Mouse (Mus musculus) urinary bladder, postnatal 10 days (tissue): ENCODE measurements around the gene Il31ra.
A peak's percentile ranks its signal among the peaks of the same experiment; 100 is the strongest.

Experiments
- DNase-seq: peaks from one replicate; pipeline ENCODE4 v3.0.0; 2022; ENCODE audit warnings: low spot score

The Il31ra gene

DNA sequence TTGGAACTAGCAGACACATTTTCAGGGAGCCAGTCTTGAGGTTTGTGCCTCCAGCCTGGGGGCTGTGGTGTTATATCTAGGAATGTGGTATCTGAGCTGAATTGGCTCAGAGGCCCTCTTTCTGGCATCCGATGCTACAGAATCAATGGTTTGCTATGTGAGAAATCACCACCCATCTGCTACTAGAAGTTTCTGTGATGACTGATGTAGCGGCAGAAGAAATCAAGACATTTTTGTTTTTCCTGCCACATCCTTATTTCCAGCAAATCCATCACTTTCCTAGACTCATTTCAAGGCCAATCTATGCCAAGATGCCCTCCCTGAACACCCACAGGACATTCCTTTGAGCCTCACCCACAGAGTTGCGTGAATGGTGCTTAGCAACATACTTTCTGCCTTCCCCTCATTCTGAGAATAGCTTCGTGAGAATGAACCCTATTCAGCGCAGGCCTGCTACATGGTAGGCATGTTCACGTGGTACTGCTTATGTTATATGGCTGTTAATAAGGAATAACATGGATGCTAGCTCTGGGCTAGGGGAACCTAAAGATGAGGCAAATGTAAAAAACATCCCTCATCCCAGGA, 33.5 kb downstream of the Il31ra start:
- no peak for DNase-seq

DNA sequence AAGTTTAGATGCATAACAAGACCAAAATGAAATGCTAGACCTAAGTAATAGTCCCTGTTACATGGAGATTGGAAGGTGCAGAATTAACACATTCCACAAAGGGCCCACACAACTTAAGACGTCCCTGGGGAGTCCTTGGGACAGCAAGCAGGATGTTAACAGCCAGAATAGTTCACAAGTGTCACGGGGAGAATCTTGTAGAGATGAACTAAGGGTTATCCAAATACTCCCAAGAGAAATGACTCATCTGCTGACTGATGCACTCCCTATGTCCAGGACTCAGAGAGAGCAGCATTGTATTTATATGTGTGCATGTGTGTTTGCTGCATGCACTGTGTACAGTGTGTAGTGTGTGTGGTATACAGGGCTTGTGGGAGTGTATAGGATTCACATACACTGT, 37.7 kb downstream of the Il31ra start:
- no peak for DNase-seq

DNA sequence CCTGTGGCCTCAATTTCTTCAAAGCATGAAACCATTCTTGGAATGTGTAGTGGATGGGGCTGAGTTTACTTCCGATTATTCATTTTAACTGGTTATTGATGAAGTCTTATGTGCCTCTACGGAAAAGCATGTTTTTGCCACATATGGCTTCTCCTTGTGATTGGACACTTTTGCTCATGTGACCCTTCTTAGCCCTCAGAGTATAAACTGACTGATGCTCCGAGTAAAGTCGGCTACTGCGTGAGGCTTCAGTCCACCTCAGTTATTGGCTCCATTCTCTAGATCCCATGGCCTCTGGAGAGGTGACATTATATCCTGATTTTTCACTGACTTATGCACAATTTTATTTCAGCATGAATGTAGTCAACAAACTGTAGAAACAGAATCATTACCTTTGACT, 40.9 kb downstream of the Il31ra start:
- no peak for DNase-seq

DNA sequence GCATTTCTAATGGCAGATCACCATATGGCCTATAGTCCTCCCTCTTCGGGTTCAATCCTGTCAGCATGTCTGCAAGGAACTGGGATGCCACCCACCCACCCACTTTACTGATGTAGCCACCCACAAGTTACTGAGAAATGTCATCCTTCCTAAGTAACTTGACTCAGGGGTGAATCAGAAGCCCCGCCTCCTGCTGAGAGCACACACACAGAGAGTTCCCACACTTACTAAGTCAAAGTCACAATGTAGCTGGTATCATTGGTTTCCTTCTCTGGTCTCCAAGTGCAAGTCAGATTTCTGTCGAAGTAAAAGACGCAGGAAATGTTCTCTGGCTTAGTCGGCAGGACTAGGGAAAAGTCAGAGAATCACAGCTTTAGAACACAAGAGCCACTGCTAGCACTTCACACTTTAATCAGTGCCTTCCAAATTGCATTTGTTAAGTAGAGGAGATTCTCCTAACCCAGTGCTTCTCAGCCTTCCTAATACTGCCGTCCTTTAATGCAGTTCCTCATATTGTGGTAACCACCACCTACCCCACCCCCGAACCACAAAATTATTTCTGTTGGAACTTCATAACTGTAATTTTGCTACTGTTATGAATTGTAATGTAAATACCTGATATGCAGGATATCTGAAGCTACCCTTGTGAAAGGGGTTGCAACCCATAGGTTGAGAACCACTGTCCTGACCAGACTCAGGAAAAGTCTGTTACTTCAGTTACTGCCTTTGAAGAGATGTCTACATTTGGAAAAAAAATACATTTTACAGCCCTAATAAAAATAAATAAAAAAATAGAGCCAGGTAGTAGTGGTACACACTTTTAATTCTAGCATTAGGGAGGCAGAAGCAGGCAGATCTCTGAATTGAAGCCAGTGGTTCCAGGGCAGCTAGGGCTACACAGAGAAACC, 42.3 kb downstream of the Il31ra start:
- no peak for DNase-seq

DNA sequence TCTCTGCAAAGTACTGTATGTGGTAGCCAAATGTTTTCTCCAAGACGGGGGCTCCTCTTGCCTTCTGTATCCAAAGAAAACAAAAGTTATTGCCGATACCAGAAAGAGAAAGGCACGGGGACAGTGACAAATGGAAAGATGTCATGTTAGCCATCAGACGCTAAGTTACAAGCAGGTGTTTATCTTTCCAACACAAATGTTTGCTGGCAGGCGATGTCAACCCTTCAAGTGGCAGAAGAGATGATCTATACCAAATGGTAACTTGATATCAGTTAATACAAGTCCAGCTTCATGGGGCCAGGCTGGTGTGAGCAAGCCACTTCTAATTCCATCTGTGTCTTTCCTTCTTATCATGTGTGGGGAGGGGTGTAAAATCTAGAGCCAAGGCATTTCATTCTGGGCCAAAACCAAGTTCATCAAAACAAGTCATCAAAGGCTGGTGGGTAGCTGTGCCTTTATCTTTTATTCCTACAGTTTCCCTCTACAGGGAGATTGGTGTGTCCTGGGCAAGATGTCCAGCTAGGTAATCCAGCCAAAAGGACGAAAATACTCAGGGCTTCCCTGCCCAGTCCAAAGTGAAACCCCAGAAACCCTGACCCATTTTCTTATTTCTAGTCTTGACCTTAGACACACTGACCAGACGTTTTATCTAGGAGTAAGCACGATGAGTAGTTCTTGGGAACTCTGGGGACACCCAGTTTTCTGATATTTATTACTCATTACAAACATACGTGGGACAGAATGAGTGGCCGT, 52.8 kb downstream of the Il31ra start:
- no peak for DNase-seq

DNA sequence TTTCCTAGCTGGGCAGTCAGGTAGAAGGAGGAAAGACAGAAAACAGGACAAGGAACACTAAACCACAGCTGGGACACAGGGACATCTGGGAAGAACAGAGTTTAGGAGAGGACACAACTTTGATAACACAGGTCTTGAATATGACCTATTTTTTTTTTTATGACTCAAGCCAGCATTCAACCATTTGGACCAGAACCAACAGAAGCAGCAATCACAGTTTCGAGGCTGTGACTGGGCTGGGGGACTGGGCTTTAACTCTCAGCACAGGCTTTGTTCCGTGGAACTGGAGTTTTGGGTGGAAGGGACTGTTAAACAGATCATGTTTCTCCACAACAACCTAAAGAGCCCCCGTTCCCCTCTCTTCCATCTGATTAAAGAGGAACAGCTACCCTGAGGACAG, 53.5 kb downstream of the Il31ra start:
- DNase-seq: no peak

DNA sequence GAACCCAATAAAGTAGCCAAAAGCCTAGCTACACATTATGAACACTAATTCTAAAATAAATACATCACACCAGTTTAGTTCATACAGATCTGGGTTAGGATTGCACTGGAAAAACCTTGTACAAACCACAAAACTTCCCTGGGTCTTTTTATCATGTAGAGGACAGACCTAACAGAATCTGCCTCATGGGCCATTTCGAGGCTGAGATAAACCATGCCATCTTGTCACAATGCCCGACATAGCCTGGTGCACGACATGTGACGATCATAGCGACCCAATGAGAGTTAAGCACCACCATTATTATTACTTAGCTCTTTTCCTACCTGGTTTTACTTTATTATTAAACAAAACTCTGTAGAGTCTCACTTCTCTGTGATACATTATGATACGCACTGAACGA, 57.1 kb downstream of the Il31ra start:
- DNase-seq: no peak

DNA sequence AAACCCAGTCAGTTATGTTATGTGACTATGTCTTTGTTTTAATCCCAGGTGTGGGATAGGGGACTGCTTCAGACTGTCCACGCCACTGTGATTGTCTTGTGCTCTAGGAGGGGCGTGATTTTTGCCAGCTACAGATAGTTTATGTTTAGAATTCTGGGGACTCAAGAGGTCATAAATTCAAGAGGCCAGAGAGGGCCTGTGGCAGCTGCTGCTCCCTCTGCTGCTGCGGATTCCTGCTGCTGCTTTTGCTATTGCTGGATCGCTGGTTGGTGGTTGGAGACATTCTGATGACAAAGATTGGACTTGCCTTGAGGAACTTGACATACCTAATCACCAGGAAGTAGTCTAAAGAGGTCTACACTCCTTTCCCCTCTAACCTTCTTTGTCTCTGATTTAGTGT, 57.5 kb downstream of the Il31ra start:
- no peak for DNase-seq

DNA sequence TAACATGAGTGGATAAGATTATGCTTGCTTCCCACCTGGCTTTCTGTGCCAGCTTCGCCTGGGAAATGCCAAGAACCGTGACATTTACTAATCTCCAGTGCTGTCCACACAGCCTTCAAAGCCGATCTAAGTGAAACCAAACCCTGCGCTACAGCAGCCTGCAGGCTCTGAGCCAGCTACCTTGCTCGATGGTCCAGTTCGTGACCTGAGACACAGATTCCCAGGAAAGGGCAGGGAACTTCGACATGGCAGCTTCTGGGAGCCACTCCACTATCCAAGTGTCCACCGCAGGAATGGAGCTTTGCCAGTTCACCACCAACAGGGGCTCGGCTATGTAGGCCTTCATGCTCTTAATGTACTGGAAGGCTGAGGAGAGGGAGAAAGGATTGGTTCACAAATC, 60.6 kb downstream of the Il31ra start:
- DNase-seq: no peak

DNA sequence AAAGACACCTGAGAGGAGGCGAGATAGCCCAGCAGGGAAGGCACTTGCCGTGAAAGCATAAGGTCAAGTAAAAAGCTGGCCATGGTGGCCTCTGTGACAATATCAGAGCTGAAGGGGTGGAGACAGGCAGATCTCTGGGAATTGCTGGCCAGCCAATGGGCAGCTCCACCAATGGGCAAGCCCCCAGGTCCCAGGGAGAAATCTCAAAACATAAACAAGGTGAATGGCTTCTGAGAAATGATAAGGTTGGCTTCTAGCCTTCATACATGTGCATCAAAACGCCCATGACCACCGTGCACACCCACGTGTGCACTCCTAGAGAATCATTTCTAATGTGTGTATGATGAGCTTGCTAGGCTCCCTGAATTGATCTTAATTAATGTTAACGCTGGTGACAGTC, 61.9 kb downstream of the Il31ra start:
- no peak for DNase-seq

DNA sequence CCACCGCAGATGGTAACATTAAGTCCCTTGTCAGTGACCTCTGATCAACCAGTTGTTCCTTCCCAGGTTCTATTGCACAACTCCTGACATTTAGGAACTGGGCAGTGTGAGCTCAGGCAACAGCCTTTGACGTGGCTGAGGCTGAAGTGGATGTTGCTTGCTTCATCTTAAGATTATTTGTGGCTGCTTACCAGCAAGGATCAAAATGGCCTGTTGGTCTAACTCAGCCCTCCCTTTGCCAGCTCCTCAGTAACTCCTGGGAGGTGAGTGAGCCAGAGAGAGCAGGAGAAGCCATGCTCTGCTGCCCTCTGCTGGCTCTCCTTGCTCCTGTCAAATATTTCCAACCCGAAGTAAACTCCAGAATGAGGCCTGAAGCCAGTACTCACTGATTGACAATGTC, 64.3 kb downstream of the Il31ra start:
- peak; percentile 29 for DNase-seq

DNA sequence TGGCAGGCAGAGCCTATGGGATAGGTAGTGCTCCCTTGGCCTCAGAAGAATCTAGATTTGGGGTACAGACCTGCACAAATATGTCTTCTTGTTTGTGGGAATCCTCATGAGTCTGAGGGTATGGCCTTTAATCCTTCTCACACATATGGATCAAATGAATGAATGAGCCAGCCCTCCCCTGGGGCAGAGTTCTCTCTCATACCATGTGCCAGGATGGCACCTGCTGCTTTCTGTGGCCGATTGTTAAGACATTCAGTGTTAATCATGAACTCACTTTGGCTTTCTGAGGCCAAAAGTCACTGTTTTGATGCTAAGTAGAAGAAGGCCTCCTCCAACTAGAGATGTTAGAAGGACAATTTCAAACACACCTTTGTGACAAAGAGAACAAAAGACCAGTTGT, 67.0 kb downstream of the Il31ra start:
- DNase-seq: no peak

DNA sequence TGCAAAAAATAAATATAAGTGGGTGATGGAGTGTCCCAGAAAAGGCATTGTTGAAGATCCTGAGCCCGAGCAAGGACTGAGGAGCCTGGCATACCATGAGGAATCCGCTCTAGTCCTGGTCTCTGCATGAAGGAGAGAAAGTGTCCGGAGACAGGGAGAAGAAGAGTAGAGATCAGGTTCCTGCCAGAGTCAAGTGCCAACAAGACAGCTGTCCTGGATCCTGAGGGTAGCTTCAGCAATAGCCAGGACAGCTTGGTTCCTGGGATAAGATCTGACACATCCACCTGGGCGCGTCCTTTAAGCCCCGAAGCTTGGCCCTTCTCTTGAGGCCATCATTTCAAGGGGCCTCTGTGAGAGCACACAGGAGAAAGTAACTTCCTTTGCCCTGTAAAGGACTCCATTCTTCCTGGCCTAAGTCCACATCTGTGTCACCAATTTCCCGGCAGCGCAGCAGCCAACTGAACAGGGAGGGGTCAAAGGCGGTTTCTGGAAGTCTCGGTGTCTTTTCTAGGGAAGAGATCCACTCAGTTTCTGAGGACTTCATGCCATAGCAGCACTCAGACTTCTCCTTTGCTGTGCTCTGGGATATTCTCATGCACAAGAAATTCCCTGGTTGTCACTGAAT, 70.7 kb downstream of the Il31ra start:
- DNase-seq: no peak

DNA sequence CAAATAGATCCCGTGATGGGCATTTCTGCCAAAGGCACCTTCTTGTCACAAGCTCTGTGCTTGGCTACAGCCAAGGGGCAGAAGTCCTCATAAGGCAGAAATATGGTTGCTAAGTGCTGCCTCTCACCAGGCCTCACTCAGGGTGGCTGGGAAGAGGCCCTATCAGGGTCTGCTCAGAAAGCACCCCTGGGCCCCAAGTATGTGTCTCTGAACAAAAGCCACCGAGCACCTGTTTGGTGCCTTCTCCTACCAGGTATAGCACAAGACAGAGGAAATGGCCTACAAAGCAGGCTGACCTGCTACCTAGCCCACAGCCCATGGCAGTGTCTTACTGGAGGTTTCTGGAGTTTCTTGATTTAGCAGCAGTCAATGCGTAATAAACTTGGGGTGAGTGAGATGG, 71.3 kb downstream of the Il31ra start:
- no peak for DNase-seq

DNA sequence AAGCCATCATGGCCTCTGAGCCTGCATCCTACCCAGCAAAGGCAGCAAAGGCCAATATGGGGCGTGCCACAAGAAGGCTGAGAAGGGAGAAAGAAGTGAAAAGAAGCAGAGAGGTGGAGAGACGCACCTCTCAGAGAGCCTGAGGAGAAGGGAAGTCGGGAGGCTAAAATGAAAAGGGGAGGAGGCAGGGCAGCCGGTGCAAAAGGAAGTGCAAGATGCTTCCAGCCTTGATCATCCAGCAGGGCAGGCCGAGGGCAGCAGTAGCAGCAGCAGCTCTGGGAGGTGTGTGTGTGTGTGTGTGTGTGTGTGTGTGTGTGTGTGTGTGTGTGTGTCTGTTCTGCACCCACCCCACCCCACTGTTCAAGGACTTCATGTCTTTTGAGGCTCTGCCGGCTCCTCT, 71.9 kb downstream of the Il31ra start:
- no peak for DNase-seq

DNA sequence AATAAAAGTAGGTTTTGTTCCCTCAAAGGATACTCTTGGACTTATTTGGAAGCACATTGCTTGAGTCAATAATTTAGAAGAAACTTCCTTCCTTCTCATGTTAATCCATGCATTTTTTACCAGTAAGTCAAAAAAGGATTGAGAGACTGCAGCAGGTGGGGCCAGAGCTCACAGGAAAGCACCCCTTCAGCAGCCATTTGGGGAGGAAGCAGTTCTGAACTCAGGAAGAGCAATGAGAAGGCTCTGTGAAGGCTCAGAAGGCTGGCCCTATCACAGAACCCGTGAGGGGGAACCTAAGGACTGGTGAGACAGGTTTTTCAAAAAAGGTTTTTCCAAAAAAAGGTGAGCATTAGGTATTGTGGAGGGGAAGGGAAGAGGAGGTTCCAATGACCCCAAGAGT, 79.6 kb downstream of the Il31ra start:
- no peak for DNase-seq

DNA sequence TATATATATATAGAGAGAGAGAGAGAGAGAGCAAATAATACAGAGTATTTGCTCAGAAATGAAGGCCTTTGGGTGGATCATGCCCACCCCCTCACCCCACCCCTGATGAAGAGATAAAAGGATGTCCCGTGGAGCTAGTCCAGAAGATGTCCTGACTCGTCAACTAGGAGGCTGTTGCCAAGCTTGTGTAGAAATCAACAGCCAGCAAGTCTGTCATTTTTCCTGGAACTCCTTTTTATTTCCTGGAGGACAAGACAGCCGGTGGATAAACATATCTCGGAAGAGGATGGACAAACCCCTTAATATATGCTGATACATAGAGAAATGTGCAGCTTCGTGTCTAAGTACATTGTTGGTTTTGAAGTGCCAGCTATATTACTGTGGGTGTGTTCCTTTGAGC, 81.3 kb downstream of the Il31ra start:
- DNase-seq: no peak

DNA sequence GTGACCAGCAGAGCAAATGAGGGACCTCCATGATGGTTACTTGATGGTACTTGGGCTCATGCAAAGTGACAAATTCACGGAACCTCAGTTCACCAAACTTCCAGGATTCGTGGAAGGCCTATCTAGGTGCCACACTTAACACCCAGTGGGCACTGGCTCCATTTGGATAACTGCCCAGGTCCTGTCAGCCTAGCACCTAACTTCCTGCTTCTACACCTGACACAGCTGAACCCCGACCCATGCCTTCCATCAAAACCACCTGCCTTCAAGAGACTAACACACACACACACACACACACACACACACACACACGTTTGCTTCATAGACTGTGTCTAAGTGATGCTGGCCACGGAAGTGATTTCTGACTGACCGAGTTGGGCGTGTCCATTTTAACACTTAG, 82.3 kb downstream of the Il31ra start:
- no peak for DNase-seq

DNA sequence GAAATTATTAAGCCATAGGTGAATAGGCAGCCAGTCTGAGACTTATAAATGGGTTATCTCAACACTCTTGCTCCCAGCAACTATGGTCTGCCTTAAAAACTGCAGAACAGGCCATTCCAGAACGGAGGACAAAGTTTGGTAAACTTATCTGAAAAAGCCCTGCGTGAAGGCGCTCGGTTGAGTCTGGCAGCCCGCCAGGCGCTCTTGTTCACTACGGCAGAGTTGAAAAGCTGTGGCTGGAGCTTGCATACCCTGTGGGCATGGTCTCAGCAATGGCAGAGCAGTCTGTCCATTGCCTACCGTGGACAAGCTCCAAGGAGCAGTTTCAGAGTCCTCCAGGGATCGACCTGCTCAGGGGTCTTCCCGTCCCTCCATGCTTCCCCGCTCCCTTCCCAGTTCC, 82.9 kb downstream of the Il31ra start:
- no peak for DNase-seq

DNA sequence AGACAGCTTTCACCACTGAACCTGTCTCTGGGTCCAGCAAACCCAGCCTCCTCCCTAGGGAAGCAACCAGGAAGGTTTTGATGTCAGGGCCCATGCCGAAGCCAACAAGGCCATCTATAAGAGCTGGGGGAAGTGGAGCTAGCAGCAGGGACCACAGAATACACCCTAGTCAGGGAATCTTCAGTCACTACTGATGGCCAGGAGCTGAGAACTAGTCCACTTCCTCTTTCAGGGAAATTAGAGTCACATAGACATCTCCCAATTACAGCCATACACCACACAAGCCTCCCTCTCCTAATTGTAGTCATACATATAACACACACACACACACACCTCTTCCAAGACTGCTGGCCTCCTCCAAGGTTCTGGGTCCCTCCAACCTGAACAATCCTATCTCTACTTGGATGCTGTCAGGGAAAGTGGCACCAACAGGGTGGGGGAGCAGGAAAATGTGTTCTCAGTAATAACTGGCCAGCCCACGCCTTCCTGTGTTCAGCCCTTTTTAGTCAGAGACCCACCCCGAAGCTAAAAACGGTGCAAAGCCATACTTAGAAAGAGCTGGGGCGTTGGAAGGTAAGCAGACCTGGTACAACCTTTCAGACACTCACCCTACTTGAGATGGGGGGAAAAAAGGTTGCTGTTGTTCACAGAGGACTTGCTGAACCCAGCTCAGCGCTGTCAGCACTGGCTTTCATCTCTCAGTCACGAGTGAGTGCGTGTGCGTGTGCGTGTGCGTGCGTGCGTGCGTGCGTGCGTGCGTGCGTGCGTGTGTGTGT, 83.5 kb downstream of the Il31ra start:
- no peak for DNase-seq

DNA sequence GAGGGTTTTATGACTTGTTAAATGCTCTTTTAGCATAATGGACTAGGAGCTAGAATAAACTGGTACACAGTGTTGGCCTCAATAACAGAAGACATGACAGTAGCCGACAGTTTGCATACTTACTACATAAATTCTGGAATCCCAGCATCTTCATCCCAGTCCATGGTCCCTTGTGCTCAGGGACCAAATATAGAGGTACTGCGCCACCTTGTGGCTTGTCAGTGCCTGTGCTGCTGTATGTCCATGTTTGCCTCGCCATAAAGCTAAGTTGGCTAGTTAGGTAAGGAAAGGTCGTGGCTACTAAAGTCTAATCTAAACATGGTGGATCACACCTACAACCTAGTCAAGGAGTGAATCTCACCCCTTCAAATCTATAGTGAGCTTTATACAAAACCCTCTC, 84.7 kb downstream of the Il31ra start:
- no peak for DNase-seq

DNA sequence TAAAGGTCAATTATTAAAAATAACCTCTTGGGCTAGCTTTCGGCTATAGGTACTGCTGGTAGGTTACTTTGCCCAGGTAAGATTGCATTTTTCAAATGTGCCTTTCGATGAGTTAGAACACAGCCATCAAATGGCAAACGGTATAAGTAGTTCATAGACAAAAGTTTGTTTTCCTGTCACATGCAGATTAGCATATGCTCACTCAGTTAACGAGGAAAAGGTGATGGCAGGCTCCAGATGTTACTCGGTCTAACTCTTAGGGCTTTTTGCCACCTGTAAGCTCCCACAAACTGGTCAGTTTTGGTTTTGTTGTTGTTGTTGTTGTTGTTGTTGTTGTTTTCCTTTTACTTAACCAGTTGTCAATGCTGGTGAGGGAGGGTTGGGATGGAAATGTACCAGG, 85.7 kb downstream of the Il31ra start:
- no peak for DNase-seq
